Mouse (Mus musculus) 416B (cell line): ENCODE results near the gene Glis2.

ENCODE experiments used
- DNase-seq: peaks from one replicate; pipeline ENCODE4 v3.0.0; 2011; ENCODE audit warnings: low read depth

Gene Glis2

GRCm38 (mm10) chr16:4640267-4641005 lies 45.9 kb downstream of the Glis2 start:
- DNase-seq: peak; percentile 9

- no peak for DNase-seq
Measured at GRCm38 (mm10) chr16:4641119-4641838, 46.8 kb downstream of the Glis2 start.

GRCm38 (mm10) chr16:4642190-4642589 lies 47.7 kb downstream of the Glis2 start:
- DNase-seq: no peak

- DNase-seq: no peak
Measured at GRCm38 (mm10) chr16:4642937-4643336, 48.4 kb downstream of the Glis2 start.

GRCm38 (mm10) chr16:4643670-4644419 lies 49.3 kb downstream of the Glis2 start:
- no peak for DNase-seq

- DNase-seq: no peak
Measured at GRCm38 (mm10) chr16:4645867-4646266, 51.4 kb downstream of the Glis2 start.

GRCm38 (mm10) chr16:4646831-4647230 lies 52.3 kb downstream of the Glis2 start:
- no peak for DNase-seq

- DNase-seq: no peak
Measured at GRCm38 (mm10) chr16:4647651-4648141, 53.2 kb downstream of the Glis2 start.

GRCm38 (mm10) chr16:4648416-4649023 lies 54.0 kb downstream of the Glis2 start:
- no peak for DNase-seq

- DNase-seq: no peak
Measured at GRCm38 (mm10) chr16:4649211-4649610, 54.7 kb downstream of the Glis2 start.

- DNase-seq: no peak
Measured at GRCm38 (mm10) chr16:4649692-4650091, 55.2 kb downstream of the Glis2 start.

- no peak for DNase-seq
Measured at GRCm38 (mm10) chr16:4650161-4650560, 55.6 kb downstream of the Glis2 start.

GRCm38 (mm10) chr16:4651081-4651480 lies 56.6 kb downstream of the Glis2 start:
- no peak for DNase-seq

GRCm38 (mm10) chr16:4651624-4652023 lies 57.1 kb downstream of the Glis2 start:
- no peak for DNase-seq

GRCm38 (mm10) chr16:4652707-4653416 lies 58.3 kb downstream of the Glis2 start:
- no peak for DNase-seq

GRCm38 (mm10) chr16:4654706-4655105 lies 60.2 kb downstream of the Glis2 start:
- DNase-seq: no peak

- DNase-seq: no peak
Measured at GRCm38 (mm10) chr16:4655251-4655734, 60.8 kb downstream of the Glis2 start.

GRCm38 (mm10) chr16:4655764-4656570 lies 61.5 kb downstream of the Glis2 start:
- peak; percentile 13 for DNase-seq

GRCm38 (mm10) chr16:4656571-4657081 lies 62.1 kb downstream of the Glis2 start:
- DNase-seq: no peak

- no peak for DNase-seq
Measured at GRCm38 (mm10) chr16:4658781-4659245, 64.3 kb downstream of the Glis2 start.
